Mouse (Mus musculus): ENCODE data around the gene L3hypdh. TPM values are rescaled to one million over a fixed set of nuclear protein-coding genes. Genes with fewer than 3 reads are reported as not detected.

The L3hypdh gene
- polyA plus RNA-seq, 1 experiment from 2014 or later: 9.9 TPM

- Histone ChIP-seq H3K4me1 (peaks cover 26% of the 10 kb centered on the region), H3K4me3 (peak overlapping the region; percentile 53), H3K9me3 (no peaks in the 10 kb centered on the region), H3K27me3 (replicated peaks) (no peaks in the 10 kb centered on the region), H3K9ac (peak overlapping the region; percentile 72), H3K27ac (peak overlapping the region; percentile 66), H3K4me2 (replicated peaks) (peak overlapping the region; percentile 78), H3K36me3 (no peaks in the 10 kb centered on the region)
- peak; percentile 0; the same call in 1 of the 2 replicates for ATAC-seq (ENCODE audit: low FRiP score, low read depth)
- WGBS: 4% methylated on average over 46 of the region's 46 CpGs
Measured at GRCm38 (mm10) chr12:72084261-72085023, 797 bp downstream of the L3hypdh start.

DNA sequence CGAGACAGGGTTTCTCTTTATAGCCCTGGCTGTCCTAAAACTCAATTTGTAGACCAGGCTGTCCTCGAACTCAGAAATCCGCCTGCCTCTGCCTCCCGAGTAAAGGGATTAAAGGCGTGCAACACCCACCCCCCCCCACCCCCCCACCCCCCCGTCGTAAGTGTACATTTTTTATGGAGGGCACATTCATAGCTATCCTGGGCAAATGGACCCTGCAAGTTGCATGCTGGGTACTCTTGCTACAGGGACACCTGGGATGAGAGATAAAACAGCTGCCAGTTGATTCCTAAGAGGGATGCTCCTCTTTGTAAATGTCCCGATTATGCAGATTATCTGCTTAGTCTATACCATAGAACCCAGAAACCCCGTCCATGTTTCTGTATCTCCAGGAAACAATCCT is 2.0 kb downstream of the L3hypdh start:
- Histone ChIP-seq H3K27me3 (replicated peaks) (no peaks in the 10 kb centered on the region), H3K9ac (no peak overlapping the region), H3K4me2 (replicated peaks) (no peak overlapping the region), H3K4me3 (no peak overlapping the region), H3K9me3 (no peaks in the 10 kb centered on the region), H3K36me3 (no peaks in the 10 kb centered on the region), H3K4me1 (peaks cover 26% of the 10 kb centered on the region), H3K27ac (no peak overlapping the region)
- WGBS: 88% methylated on average over 9 of the region's 9 CpGs
- ATAC-seq (ENCODE audit: low FRiP score, low read depth): no peak

- Histone ChIP-seq H3K27ac (no peak overlapping the region), H3K4me1 (peaks cover 17% of the 10 kb centered on the region), H3K9ac (no peak overlapping the region), H3K9me3 (no peaks in the 10 kb centered on the region), H3K4me3 (no peak overlapping the region), H3K36me3 (no peaks in the 10 kb centered on the region), H3K27me3 (replicated peaks) (no peaks in the 10 kb centered on the region), H3K4me2 (replicated peaks) (peak overlapping the region; percentile 49)
- 32% methylated on average over 18 of the region's 18 CpGs for WGBS
- ATAC-seq (ENCODE audit: low FRiP score, low read depth): no peak
Measured at GRCm38 (mm10) chr12:72082370-72082769, 2.9 kb downstream of the L3hypdh start.

DNA sequence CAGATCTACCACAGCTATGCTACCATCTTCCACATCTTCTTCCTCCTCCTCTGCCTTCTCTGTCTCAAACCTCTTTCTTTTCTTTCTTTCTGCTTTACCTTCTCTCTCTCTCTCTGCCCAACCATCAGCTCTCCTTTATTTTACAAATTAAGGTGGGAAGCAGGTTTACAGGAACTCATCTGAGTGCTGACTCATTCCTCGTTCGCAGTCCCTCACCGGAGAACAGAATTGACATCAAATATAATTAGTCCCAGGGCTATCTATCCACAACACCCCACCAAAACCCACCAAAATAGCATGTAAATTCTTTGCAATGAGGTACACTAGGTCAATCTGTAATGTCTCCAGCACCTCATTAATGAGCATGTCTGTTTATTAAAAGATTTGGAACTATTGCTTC is 3.3 kb downstream of the L3hypdh start:
- 70% methylated on average over 3 of the region's 3 CpGs for WGBS
- Histone ChIP-seq H3K4me1 (peaks cover 14% of the 10 kb centered on the region), H3K4me3 (no peak overlapping the region), H3K4me2 (replicated peaks) (no peak overlapping the region), H3K36me3 (no peaks in the 10 kb centered on the region), H3K27ac (no peak overlapping the region), H3K9ac (no peak overlapping the region), H3K27me3 (replicated peaks) (no peaks in the 10 kb centered on the region), H3K9me3 (no peaks in the 10 kb centered on the region)
- no peak for ATAC-seq (ENCODE audit: low FRiP score, low read depth)

DNA sequence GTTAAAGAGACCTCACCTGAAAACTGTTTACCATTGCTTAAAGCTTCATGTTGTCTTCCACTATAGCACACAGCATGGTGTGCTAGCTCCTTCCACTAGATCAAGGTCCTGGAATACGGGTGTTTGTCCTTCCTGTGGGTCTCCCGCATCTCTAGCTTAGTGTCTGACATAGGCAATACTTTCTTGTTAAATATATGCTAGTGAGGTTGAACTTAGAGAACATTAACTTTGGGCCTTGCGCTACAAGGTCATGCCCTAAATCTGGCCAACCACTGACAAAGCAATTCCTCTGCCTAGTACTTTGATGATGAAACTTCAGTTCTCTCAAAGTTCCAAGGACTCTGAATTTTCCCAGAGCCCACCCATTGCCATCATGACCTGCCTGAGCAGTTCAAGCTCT is 7.0 kb downstream of the L3hypdh start:
- peaks cover 3% of the 10 kb centered on the region for H3K4me1 ChIP-seq
- WGBS: 89% methylated on average over 3 of the region's 3 CpGs
- H3K4me3 ChIP-seq: no peak overlapping the region
- no peak overlapping the region for H3K4me2 ChIP-seq (replicated peaks)
- H3K9ac ChIP-seq: no peak overlapping the region
- H3K9me3 ChIP-seq: no peaks in the 10 kb centered on the region
- ATAC-seq (ENCODE audit: low FRiP score, low read depth): no peak
- H3K27me3 ChIP-seq (replicated peaks): no peaks in the 10 kb centered on the region
- no peak overlapping the region for H3K27ac ChIP-seq
- H3K36me3 ChIP-seq: peaks cover 4% of the 10 kb centered on the region; the same call in 1 of the 2 replicates

DNA sequence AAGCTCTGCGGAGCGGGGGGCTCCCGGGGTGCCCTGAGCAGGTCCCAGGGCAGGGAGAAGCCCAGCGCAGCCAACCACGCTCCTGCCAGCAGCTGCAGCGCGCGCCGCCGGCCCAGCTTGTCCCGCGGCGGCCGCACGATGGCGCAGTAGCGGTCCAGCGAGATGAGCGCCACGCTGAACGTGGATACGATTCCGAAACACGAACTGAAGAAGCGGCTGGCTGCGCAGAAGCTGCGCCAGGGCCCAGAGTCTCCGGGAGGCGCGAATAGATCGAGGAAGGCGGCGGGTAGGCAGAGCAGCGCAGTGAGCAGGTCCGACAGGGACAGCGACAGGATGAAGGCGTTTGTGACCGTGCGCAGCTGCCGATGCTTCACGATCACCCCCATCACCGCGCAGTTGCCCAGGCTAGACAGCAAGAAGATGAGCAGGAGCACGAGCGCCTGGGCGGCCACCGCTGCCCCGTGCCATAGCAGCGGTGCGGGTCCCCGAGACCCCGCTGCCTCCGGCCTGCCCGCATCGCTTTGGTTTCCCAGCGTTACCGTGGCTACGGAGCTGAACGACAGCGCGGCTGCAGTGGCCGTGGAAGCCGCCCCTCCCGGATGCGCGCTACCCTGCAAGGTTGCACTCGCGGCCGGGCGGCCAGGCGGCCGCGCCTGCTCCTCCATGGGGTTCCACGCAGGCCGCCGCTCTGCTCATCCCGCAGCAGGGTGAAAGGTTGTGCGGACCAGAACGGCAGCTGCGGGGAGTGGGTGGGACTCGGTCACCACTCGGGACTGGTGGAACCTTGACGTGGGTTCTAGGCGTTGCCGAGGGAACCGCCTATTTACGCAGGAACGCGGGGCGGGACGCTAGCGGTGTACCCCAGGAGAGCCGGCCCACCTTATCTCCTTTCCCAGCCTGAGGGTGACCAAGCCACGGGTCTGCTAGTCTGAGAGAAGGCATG is 14.6 kb downstream of the L3hypdh start, which contains the start of gene Gpr135:
Gene Gpr135 (minus strand): TSS at position 799 of the 943 bp plus-strand sequence.
- Histone ChIP-seq H3K36me3 (peaks cover 4% of the 10 kb centered on the region; the same call in 1 of the 2 replicates), H3K27ac (peak within 1 kb of the TSS; percentile 46; the same call in 1 of the 2 replicates), H3K9me3 (no peaks in the 10 kb centered on the region), H3K4me3 (peak within 1 kb of the TSS; percentile 67), H3K4me1 (peaks cover 6% of the 10 kb centered on the region; the same call in 1 of the 2 replicates), H3K9ac (peak within 1 kb of the TSS; percentile 74), H3K4me2 (replicated peaks) (peak within 1 kb of the TSS; percentile 79), H3K27me3 (replicated peaks) (peaks cover 9% of the 10 kb centered on the region; the same call in 1 of the 2 replicates)
- under 1% methylated on average over 94 of the region's 94 CpGs for WGBS
- peak; percentile 92 for ATAC-seq (ENCODE audit: low FRiP score, low read depth)

- Histone ChIP-seq H3K36me3 (peaks cover 4% of the 10 kb centered on the region; the same call in 1 of the 2 replicates), H3K9me3 (no peaks in the 10 kb centered on the region), H3K9ac (peak overlapping the region; percentile 74), H3K4me1 (peaks cover 6% of the 10 kb centered on the region; the same call in 1 of the 2 replicates), H3K4me2 (replicated peaks) (peak overlapping the region; percentile 79), H3K27me3 (replicated peaks) (peaks cover 9% of the 10 kb centered on the region; the same call in 1 of the 2 replicates), H3K4me3 (peak overlapping the region; percentile 67), H3K27ac (0 out of 2 replicates have a peak overlapping the region, but pooled peaks have one; percentile 32)
- ATAC-seq (ENCODE audit: low FRiP score, low read depth): peak; percentile 63
- WGBS: 4% methylated on average over 40 of the region's 40 CpGs
Measured at GRCm38 (mm10) chr12:72069626-72070326, 15.5 kb downstream of the L3hypdh start.

GRCm38 (mm10) chr12:72057780-72058179 is 27.5 kb downstream of the L3hypdh start:
- H3K4me2 ChIP-seq (replicated peaks): no peak overlapping the region
- H3K9me3 ChIP-seq: no peaks in the 10 kb centered on the region
- 93% methylated on average over 1 of the region's 1 CpGs for WGBS
- H3K27ac ChIP-seq: no peak overlapping the region
- H3K4me3 ChIP-seq: no peak overlapping the region
- H3K4me1 ChIP-seq: no peaks in the 10 kb centered on the region
- H3K36me3 ChIP-seq: no peaks in the 10 kb centered on the region
- H3K9ac ChIP-seq: no peak overlapping the region
- no peaks in the 10 kb centered on the region for H3K27me3 ChIP-seq (replicated peaks)
- no peak for ATAC-seq (ENCODE audit: low FRiP score, low read depth)

GRCm38 (mm10) chr12:72053851-72054250 is 31.4 kb downstream of the L3hypdh start:
- Histone ChIP-seq H3K4me2 (replicated peaks) (no peak overlapping the region), H3K4me3 (no peak overlapping the region), H3K27ac (no peak overlapping the region), H3K4me1 (no peaks in the 10 kb centered on the region), H3K36me3 (no peaks in the 10 kb centered on the region), H3K9me3 (peaks cover 4% of the 10 kb centered on the region; the same call in 1 of the 2 replicates), H3K27me3 (replicated peaks) (no peaks in the 10 kb centered on the region), H3K9ac (no peak overlapping the region)
- WGBS: 37% methylated on average over 6 of the region's 6 CpGs
- no peak for ATAC-seq (ENCODE audit: low FRiP score, low read depth)

- H3K36me3 ChIP-seq: no peaks in the 10 kb centered on the region
- no peak overlapping the region for H3K4me2 ChIP-seq (replicated peaks)
- no peak overlapping the region for H3K27ac ChIP-seq
- H3K4me1 ChIP-seq: no peaks in the 10 kb centered on the region
- 47% methylated on average over 6 of the region's 6 CpGs for WGBS
- no peak for ATAC-seq (ENCODE audit: low FRiP score, low read depth)
- peaks cover 4% of the 10 kb centered on the region; the same call in 1 of the 2 replicates for H3K9me3 ChIP-seq
- H3K9ac ChIP-seq: no peak overlapping the region
- no peaks in the 10 kb centered on the region for H3K27me3 ChIP-seq (replicated peaks)
- no peak overlapping the region for H3K4me3 ChIP-seq
Measured at GRCm38 (mm10) chr12:72053303-72053702, 31.9 kb downstream of the L3hypdh start.

- no peaks in the 10 kb centered on the region for H3K27me3 ChIP-seq (replicated peaks)
- WGBS: 83% methylated on average over 6 of the region's 6 CpGs
- H3K4me1 ChIP-seq: no peaks in the 10 kb centered on the region
- no peaks in the 10 kb centered on the region for H3K36me3 ChIP-seq
- H3K9ac ChIP-seq: no peak overlapping the region
- H3K9me3 ChIP-seq: peaks cover 4% of the 10 kb centered on the region; the same call in 1 of the 2 replicates
- no peak overlapping the region for H3K4me3 ChIP-seq
- no peak overlapping the region for H3K27ac ChIP-seq
- ATAC-seq (ENCODE audit: low FRiP score, low read depth): no peak
- H3K4me2 ChIP-seq (replicated peaks): no peak overlapping the region
Measured at GRCm38 (mm10) chr12:72052571-72052970, 32.7 kb downstream of the L3hypdh start.
